Mouse (Mus musculus) liver, embryonic 14.5 days (tissue): Measurements from ENCODE around the gene Mien1. TPM values are rescaled to one million over a fixed set of nuclear protein-coding genes. Genes with fewer than 3 reads are reported as not detected.

Experiments used
- ATAC-seq: fragments of 200-750 bp; cut with Nextera tagmentation; 2 replicates; pipeline ENCODE4 v1.8.0; 2017; ENCODE audit warnings: moderate number of reproducible peaks, mild to moderate bottlenecking, moderate library complexity; ENCODE audit not compliant: insufficient read depth
- DNase-seq, 3 experiments: peaks; one replicate each; pipeline ENCODE4 v3.0.0-alpha.2; 2012 to 2013; ENCODE audit warnings: low read depth in 3 of 3, low spot score in 3 of 3
- H3K27ac ChIP-seq: fragments of 300-500 bp; sonication (generic); 2 replicates; pipeline ENCODE4 v1.5.1; 2014; ENCODE audit warnings: moderate library complexity, mild to moderate bottlenecking, control low read depth, inconsistent platforms
- H3K27me3 ChIP-seq: fragments of 300-500 bp; sonication (generic); 2 replicates; pipeline ENCODE4 v1.6.1; 2014; ENCODE audit warnings: mild to moderate bottlenecking, low read length, moderate library complexity; ENCODE audit not compliant: control insufficient read depth, insufficient read depth
- H3K36me3 ChIP-seq: fragments of 300-500 bp; sonication (generic); replicated peaks from 2 replicates; pipeline ENCODE4 v1.6.1; 2014; ENCODE audit warnings: low read depth; ENCODE audit not compliant: control insufficient read depth, insufficient read depth
- H3K4me1 ChIP-seq, 2 experiments: fragments of 200-500 bp in 1 of 2; fragments of 300-500 bp in 1 of 2; sonication (generic) in 1 of 2; replicated peaks; 2 replicates each; pipeline ENCODE4 v1.6.1; 2012 to 2014; ENCODE audit warnings: antibody characterized with exemption in 1 of 2, inconsistent platforms in 1 of 2, low read length in 1 of 2; ENCODE audit not compliant: control insufficient read depth in 2 of 2, insufficient read depth in 2 of 2
- H3K4me2 ChIP-seq: fragments of 300-500 bp; sonication (generic); 2 replicates; pipeline ENCODE4 v1.6.1; 2014; ENCODE audit warnings: low read depth, mild to moderate bottlenecking, control low read depth, moderate library complexity
- H3K4me3 ChIP-seq, 2 experiments: fragments of 200-500 bp in 1 of 2; fragments of 300-500 bp in 1 of 2; sonication (generic) in 1 of 2; 2 replicates each; pipeline ENCODE4 v1.5.1; 2012 to 2014; ENCODE audit warnings: low read depth in 2 of 2, low read length in 2 of 2, mild to moderate bottlenecking in 2 of 2, control low read depth in 1 of 2, inconsistent platforms in 1 of 2, moderate library complexity in 1 of 2; ENCODE audit not compliant: insufficient read depth in 1 of 2
- H3K9ac ChIP-seq: fragments of 300-500 bp; sonication (generic); replicated peaks from 2 replicates; pipeline ENCODE4 v1.6.1; 2014; ENCODE audit warnings: mild to moderate bottlenecking, control low read depth, moderate library complexity
- H3K9me3 ChIP-seq: fragments of 300-500 bp; sonication (generic); 2 replicates; pipeline ENCODE4 v1.6.1; 2016; ENCODE audit warnings: low read length, mixed read lengths; ENCODE audit not compliant: control insufficient read depth
- CTCF ChIP-seq: IDR thresholded peaks from 2 replicates; pipeline ENCODE4 v1.5.1; 2016; ENCODE audit warnings: antibody characterized with exemption, low read depth, control low read depth
- EP300 ChIP-seq: IDR thresholded peaks from 2 replicates; pipeline ENCODE4 v1.6.1; 2016; ENCODE audit warnings: antibody characterized with exemption, low read depth
- WGBS: fragments of 180-500 bp; shearing (Covaris S2); extraction: QIAGEN DNeasy Blood & Tissue Kit; methylation state at CpG from one replicate; pipeline ENCODE4 v1.1.7; 2014; ENCODE audit not compliant: insufficient replicate concordance; 5-methylcytosine and 5-hydroxymethylcytosine counted together
- polyA plus RNA-seq, 2 experiments: library from polyadenylated mRNA; depleted of rRNA in 1 of 2; stranded (reverse) in 1 of 2; unstranded in 1 of 2; fragments of >200 nt; fragmentation: Nextera tagmentation in 1 of 2; extraction: Ambion mirVana in 1 of 2; gene quantifications; 2 replicates each; pipeline versions ENCODE4 v1.2.1 to v1.2.3; 2012 to 2014

The Mien1 gene
- polyA plus RNA-seq, 2 experiments, result 31.1 to 58.5 TPM

DNA sequence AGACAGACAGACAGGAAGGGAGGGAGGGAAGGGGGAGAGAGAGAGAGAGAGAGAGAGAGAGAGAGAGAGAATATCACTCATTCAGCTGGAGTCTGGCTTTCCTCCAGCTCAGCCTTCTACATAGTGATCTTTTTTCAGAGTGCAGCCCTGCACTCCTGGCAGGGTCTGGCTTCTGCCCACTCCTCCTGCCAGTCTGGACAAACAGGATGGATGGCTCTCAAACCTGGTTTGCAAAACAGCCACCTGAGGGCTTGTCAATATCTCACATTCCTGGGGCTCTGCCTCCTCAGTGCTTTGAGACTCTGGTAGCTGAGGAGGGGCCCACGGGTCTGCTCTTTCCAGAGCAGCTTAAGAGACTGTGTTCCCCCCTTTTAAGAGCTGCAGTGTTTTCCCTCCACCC, 6.4 kb upstream of the Mien1 start:
- Histone ChIP-seq H3K27me3 (peaks cover 26% of the 10 kb centered on the region), H3K9me3 (no peaks in the 10 kb centered on the region), H3K4me1 (peaks cover 0 to 7% of the 10 kb centered on the region in 2 experiments; a peak in 2 of 4 replicates), H3K27ac (no peak overlapping the region; the same call in 1 of the 2 replicates), H3K4me3 (no peak overlapping the region), H3K9ac (no peak overlapping the region), H3K4me2 (no peak overlapping the region), H3K36me3 (no peaks in the 10 kb centered on the region)
- 6% methylated on average over 1 of the region's 1 CpGs for WGBS
- no peak for DNase-seq
- no peak for TF ChIP-seq EP300
- no peak for TF ChIP-seq CTCF
- no peak for ATAC-seq

DNA sequence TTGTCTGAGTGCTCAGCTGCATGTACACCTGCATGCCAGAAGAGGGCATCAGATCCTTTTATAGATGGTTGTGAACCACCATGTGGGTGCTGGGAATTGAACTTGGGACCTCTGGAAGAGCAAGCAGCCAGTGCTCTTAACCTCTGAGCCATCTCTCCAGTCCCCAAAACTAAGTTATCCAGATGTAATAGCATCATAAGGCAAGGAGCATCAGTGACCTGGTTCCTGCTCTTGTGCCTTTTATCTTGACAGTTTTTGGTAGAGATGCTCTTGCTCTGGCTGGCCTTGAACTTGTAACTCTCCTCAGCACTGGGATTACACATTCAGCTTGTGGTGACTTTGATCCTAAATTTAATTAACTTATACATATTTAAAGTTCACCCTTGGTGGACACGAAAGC, 4.9 kb upstream of the Mien1 start:
- WGBS, result 75% methylated on average over 1 of the region's 1 CpGs

DNA sequence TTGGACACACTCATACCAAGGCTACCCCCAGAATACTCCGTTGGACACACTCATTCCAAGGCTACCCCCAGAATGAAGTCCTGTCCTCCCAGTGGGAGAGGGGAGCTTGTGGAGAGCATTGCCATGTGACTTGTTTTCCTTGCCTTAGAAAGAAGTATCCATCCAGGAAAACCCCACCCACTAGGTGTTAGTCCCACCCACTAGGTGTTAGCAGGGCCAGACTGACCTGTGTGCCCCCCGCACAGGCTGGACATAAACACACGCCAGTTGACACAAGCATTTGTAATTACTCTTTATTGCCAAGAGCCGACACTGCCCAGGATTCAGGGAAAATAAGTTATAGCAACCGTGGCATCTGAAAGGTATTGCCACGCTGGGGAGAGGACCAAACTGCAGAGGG, 1.4 kb downstream of the Mien1 start:
- no peak overlapping the region for H3K4me3 ChIP-seq
- TF ChIP-seq CTCF (no peak), EP300 (no peak)
- ATAC-seq (no peak), DNase-seq (no peak)
- WGBS, result 81% methylated on average over 6 of the region's 6 CpGs
- no peaks in the 10 kb centered on the region for H3K27me3 ChIP-seq
- H3K27ac ChIP-seq, result no peak overlapping the region
- H3K4me2 ChIP-seq, result no peak overlapping the region
- H3K9me3 ChIP-seq, result no peaks in the 10 kb centered on the region
- H3K4me1 ChIP-seq, result peaks cover 0 to 7% of the 10 kb centered on the region in 2 experiments; a peak in 3 of 4 replicates
- H3K9ac ChIP-seq, result no peak overlapping the region
- no peaks in the 10 kb centered on the region for H3K36me3 ChIP-seq

More for the DNA sequence above, 4.9 kb upstream of the Mien1 start:
- Histone ChIP-seq H3K4me1 (peaks cover 0 to 7% of the 10 kb centered on the region in 2 experiments; a peak in 2 of 4 replicates), H3K27ac (no peak overlapping the region), H3K36me3 (no peaks in the 10 kb centered on the region), H3K9ac (no peak overlapping the region), H3K27me3 (peaks cover 26% of the 10 kb centered on the region), H3K4me2 (no peak overlapping the region), H3K4me3 (no peak overlapping the region), H3K9me3 (no peaks in the 10 kb centered on the region)
- TF ChIP-seq EP300 (no peak), CTCF (no peak)
- no peak for ATAC-seq
- no peak for DNase-seq

DNA sequence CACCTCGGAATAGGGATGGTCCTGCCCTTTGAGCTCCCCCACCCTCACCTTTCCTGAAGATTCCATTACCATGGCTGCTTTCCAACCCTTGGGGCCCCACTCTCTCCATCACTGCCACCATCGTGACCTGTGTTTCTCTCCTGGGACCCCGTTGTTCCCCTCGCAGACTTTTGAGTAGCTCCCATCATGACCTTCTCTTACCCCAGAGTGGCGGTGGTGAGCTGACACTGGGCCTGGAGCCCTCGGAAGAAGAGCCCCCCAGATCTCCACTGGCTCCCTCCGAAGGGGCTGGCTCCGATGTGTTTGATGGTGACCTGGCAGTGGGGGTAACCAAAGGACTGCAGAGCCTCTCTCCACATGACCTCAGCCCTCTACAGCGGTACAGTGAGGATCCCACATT, 3.1 kb downstream of the Mien1 start:
- Histone ChIP-seq H3K9me3 (no peaks in the 10 kb centered on the region), H3K27me3 (no peaks in the 10 kb centered on the region), H3K36me3 (no peaks in the 10 kb centered on the region), H3K4me2 (no peak overlapping the region), H3K4me3 (no peak overlapping the region), H3K27ac (no peak overlapping the region), H3K4me1 (peaks cover 0 to 7% of the 10 kb centered on the region in 2 experiments; a peak in 3 of 4 replicates), H3K9ac (no peak overlapping the region)
- TF ChIP-seq EP300 (no peak), CTCF (no peak)
- WGBS, result 73% methylated on average over 9 of the region's 9 CpGs
- DNase-seq (no peak), ATAC-seq (no peak)

DNA sequence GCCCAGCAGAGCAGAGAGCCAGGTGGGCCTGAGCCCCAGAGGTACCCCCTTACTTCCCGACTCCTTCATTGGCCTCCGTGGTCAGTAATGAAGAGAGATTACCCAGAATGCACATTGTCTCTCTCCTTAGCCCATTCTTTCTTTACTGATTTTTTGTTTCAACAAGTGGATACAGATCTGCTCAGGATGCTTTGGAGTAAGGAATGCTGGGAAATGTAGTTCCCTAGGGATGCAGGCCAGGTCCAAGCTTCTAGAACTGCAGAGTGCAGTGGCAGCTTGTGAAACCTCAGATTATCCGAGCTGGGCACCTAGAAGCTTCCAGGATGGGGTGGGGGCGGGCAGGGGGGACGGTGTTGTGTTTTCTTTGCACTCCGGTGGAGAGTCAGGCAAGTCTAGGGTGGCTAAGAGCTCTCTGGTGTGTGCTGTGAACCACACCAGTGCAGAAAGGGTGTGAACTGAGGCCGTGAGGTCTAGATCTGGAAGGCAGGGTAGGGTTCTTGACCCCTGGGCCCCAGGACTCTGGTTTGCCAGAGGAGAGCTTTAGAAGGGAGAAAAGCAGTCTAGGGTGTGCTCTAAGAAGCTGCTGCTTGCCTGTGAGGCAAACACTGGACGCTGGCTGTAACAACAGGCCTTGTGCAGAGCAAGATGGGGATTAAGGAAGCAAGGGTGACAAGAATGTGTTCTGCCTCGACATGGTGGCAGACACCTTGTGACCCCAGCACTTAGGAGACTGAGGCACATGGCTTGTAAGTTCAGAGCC, 6.9 kb downstream of the Mien1 start:
- Histone ChIP-seq H3K4me1 (no peaks in the 10 kb centered on the region), H3K4me3 (no peak overlapping the region), H3K27me3 (no peaks in the 10 kb centered on the region), H3K27ac (no peak overlapping the region), H3K4me2 (no peak overlapping the region), H3K36me3 (no peaks in the 10 kb centered on the region), H3K9ac (no peak overlapping the region), H3K9me3 (no peaks in the 10 kb centered on the region)
- TF ChIP-seq CTCF (no peak), EP300 (no peak)
- ATAC-seq, result no peak
- WGBS, result 55% methylated on average over 9 of the region's 9 CpGs
- DNase-seq, result no peak
